Mouse (Mus musculus) kidney, postnatal 14 days (tissue): ENCODE measurements around the gene Gm37240.
A peak's percentile ranks its signal among the peaks of the same experiment; 100 is the strongest.

Experiments
- DNase-seq: peaks from one replicate; pipeline ENCODE4 v3.0.0; 2022; ENCODE audit warnings: mixed read lengths

Gm37240 gene

GRCm38 (mm10) chr3:85480638-85481037, 406.7 kb downstream of the Gm37240 start:
- DNase-seq, result no peak

DNA sequence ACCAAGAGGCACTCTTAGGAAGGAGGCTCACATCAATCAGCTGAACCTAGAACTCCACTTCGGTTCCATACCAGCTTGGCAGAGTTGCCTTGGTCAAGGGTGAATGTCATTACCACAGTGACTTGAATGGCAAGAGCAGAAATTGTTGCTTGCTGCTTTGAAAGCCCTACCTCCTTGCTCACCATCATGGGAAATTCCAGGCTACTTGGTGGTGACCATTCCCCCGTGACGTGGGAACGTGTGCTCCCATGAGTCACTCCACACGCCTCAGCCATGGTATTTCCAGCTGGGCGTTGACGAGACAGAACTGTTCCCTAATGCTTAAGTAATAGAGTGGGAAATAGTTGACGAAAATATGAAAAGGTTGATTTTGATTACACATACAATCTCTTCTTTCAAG, 408.6 kb downstream of the Gm37240 start:
- no peak for DNase-seq

DNA sequence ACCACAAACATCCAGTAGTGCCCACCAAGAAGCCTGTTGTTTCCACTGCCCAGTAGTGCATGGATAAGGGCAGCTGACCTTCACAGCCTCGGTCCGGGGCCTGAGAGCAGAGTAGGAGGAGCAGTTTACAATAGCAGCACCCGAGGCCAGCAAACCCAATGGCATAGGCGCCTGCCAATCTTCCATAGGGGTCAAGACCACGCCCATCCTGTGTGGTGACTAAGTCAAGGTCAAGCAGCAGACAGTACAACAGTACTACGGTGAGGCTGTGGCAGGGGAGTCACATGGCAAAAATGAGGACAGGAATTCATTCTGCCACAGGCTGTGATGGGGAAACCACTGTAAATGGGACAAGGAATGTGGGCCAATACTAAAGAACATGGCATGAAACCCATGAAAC, 417.6 kb downstream of the Gm37240 start:
- DNase-seq, result peak; percentile 17

DNA sequence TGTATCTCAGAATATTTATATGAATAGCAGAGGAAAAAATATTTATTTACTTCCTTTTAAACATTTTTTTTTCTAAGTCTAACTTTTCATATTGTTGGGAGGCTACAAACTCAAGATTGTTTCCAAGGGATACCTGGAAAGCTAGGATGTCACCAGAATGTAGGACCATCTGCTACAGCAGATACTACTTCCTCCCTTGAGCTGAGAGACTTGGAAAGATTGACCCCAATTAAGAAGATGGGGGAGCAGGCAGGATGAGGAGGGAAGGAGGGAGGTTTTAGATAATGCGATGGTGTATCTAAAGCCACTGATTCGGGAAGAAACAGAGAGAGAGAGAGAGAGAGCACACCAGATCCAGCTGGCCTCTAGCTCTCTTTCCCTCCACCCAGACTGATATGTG, 418.3 kb downstream of the Gm37240 start:
- no peak for DNase-seq

- DNase-seq, result no peak
These were observed 421.9 kb downstream of the Gm37240 start for GRCm38 (mm10) chr3:85465283-85466025.

- DNase-seq, result no peak
These were observed 427.3 kb downstream of the Gm37240 start for GRCm38 (mm10) chr3:85460021-85460420.

GRCm38 (mm10) chr3:85456983-85457382, 430.3 kb downstream of the Gm37240 start:
- DNase-seq, result no peak

- DNase-seq, result no peak
These were observed 431.9 kb downstream of the Gm37240 start for GRCm38 (mm10) chr3:85455453-85455852.

GRCm38 (mm10) chr3:85454001-85454400, 433.3 kb downstream of the Gm37240 start:
- peak; percentile 13 for DNase-seq

- DNase-seq, result no peak
These were observed 437.9 kb downstream of the Gm37240 start for GRCm38 (mm10) chr3:85449461-85449860.

DNA sequence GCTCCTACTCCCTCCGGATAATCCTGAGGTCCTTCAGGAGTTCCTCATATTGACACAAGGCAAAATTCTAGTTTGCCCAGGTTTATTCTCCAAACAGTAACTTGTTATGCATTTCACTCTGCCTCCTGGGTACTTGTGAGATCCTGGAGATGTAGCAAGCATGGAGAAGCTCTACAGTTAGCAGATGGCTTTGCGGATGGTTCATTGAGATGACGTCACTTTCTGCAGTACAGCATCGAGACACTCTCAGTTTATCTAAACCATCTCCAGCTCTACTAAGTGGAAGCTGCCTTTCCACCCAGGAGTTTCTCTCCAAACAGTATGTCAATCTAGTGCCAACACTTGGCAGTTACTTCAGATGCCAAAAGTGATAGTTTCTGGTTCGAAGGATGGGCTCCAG, 444.5 kb downstream of the Gm37240 start:
- DNase-seq, result no peak

DNA sequence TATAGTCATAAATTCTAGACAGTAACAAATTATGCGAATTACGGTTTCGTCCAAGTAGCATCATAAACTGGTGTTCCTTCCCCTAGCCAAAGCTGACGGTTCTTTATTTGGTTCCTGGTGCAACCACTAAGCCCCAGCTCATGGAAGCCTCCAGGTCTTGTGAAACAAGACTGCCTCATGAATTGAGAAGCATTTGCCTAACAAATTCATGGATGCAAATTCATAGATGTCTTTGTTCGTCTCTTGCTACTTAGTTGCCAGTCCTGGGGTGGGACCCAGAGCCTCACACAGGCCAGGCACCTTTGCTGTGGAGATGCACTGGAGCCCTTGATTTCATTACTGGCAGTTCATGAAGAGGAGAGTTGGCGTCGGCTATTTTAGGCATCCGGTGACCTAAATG, 445.1 kb downstream of the Gm37240 start:
- DNase-seq, result no peak

DNA sequence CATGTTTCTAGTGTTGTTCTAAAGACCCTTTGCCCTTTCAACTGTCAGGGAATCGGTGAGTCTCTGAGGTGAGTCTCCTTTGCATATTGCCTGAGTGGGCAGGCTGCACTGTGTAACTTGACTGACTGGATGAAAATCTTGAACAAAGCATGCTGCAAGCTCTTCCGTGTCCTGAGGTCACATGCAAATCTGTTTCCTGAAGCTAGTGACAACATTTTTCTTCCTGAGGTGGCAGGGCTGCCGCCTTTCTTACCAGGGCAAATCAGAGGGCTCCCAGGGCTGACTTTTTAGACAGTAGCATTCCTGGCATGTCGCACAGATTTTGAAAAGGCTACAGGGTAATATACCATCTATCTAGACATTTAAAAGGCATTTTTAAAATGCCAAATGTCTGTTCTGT, 451.9 kb downstream of the Gm37240 start:
- DNase-seq, result no peak

DNA sequence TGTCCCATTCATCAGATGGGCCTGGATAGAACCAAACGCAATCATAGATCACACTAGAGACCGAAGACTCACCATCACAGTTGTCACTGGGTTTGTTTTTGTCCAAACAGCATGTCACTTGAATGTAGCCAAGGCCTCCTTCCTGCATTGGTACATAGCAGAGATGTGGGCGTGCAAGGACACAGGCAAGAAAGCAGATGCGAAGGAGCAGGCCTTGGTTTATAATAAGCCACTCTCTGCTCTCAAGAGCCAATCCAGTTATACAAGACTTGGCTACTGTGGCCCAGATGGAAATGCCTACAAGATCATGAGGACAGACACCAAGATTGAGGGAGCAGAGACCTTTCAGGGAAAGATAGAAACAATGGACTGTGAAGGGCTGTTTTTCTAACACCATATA, 456.1 kb downstream of the Gm37240 start:
- no peak for DNase-seq

DNA sequence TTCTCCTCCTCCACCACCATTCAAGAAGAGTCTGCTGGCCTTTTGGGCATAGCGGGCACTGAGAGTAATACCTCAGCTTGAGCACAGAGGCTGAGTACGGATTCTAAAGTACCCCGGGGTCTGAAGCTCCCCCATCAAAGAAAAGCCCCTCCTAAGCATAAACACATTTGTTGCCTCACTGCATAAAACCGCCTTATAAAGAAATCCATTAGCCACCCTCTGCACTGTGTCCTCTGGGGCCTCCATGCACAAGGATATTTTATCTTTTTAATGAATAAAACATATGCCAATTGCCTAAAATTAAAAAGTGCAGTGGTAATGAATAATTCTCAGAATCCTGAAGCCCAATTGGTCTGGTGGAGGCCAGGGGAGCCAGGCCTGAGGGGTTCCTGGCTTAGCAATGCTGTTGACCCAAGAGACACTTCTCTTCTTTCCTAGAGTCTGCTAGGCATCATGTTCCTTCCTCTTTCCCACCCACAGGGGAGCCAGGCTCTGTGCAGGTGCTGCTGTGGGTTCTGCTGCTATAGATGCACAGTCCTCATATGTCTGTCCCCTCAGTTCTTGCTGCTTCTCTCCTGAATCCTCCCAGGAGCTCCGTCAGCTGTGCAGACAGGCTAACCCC, 463.8 kb downstream of the Gm37240 start:
- no peak for DNase-seq

DNA sequence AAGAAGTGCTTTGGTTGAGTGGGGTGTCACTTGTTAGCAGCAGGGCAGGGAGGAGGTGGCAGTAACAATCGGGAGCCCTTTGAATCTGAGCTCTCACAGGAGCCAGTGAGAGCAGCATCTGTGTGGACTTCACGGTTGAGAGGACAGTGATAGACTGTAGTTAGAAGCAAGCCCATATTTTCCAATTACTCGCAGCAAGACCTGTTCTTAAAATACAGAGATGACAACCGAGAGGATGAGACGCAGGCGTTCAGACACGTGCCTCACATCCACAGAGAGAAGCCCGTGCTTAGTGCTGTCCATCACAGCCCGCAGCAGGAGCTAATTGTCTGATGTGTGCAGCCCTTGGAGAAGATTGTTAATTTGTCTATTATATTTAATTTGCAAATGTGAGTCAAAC, 465.9 kb downstream of the Gm37240 start:
- DNase-seq, result no peak

DNA sequence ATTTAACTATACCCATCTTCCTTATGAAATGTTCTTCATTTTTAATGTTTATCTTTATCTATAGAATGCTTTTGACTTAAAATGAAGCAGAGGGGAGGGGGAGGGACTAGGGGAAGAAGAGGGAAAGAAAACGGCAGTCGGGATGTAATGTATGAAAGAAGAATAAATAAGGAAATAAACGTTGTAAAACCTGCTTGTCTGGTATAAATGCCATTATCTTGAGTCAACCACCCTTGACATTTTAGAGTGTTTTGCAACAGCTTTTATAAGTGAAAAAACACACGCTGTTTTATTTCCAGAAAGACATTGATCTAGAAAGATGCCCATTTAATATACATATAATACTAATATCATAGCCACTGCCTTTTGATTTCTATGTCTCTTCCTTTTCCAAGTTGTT, 469.7 kb downstream of the Gm37240 start:
- DNase-seq, result no peak

DNA sequence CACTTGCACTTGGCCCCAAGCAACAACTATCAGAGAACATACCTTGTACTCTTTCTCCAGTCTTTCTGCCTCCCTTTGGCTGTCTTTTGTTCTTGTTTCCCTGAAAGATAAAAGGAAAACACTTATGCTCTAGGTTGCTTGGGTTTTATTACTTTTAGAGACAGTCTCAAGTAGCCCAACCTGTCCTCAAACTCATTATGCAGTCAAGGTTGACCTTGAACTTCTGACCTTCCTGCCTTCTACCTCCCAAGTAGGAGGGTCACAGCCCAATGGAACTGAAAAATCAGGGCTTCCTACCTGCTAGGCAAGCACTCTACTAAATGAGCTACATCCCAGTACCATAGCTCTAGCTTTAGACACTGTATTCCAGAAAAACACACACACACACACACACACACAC, 488.5 kb downstream of the Gm37240 start:
- DNase-seq, result no peak

GRCm38 (mm10) chr3:85398483-85398835, 488.9 kb downstream of the Gm37240 start:
- no peak for DNase-seq

DNA sequence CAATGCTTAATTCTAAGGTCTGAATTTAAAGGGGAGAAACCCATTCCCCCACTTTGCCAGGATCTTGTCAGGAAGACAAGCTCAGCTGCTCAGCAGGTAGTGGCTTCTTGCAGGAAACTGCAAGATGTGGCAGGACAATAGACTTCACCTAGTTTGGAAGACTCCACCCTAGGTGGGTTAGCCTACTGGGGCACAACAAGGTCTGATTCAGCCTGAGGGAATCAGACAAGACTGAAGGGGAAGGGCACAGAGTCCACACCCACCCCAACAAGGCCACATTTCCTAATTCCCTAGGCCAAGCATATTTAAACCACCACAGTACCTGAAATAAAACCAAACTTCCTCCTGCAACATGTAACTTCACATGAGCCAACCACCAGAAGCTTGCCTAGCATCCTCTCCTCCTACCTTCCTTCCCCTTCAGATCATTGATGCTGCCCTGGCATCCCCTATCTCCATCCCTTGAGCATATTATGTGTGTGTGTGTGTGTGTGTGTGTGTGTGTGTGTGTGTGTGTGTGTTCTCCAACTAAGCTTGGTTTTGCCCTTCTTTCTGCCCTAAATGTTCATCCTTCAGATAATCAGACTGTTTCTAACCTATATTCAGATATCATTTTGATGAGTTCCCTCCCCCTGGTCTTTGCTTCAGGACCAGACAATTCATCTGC, 489.4 kb downstream of the Gm37240 start:
- DNase-seq, result no peak

DNA sequence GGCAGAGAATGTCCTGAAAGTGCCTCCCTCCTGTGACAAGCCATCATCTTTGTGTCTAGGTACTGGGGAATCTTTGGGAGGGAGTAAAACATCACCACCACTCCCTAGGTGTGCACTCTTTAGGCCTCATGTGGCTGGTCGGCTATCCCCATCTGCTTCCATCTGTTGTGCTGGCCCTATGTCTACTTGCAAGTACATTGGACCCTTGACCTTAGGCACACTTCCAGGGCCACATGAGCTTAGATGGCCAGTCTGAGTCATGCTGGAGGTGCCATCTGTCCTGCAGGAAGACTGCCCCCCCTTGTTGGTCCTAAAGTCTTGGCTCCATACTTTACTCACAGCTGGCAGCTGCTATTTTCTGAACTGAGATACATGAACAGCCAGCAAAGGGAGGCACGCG, 493.9 kb downstream of the Gm37240 start:
- no peak for DNase-seq

DNA sequence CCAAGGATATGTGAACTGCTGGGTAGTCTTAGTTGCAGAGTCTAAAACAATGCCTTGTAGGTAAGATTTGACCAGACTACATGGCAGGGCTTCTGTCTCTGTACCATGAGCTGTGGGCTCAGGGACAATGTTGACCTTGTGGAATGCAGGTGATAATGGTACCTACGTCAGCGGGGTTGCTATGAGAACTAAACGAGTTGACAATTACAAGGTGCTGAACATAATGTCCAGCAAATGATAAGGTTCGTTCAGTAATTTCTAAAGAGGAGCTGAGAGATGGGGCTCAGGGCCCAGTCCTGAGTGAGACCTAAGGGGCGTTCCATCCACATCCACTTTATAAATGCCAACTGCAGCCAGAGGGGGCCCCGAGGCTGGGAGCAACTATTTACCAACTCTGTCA, 495.6 kb downstream of the Gm37240 start:
- no peak for DNase-seq

DNA sequence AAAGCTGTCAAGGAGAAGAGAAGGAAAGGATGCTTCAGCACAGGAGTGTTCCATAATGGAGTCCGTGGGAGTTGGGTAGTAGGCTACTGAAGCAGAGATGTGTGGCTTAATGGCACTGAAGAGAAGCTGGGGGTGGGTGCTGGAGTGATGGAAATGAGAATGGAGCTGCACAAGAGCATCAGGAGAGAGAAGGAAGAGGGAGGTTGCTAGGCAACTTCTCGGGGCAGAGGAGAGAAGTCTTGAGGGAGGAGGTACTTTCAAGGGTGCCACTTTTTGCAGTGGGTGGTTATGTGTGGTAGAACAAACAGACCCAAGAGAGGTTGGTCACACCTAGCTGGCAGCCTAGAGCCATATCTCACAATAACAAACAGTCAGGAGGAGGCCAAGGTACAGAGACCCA, 496.2 kb downstream of the Gm37240 start:
- DNase-seq, result no peak

GRCm38 (mm10) chr3:85385371-85385770, 501.9 kb downstream of the Gm37240 start:
- DNase-seq, result no peak
